Mouse (Mus musculus) G1E (cell line): ENCODE measurements around the gene Ints13. TPM values are rescaled to one million over a fixed set of nuclear protein-coding genes. Genes with fewer than 3 reads are reported as not detected.
A peak's percentile ranks its signal among the peaks of the same experiment; 100 is the strongest.

Experiments used
- ATAC-seq: 2 replicates; pipeline ENCODE4 v1.8.0; 2016; ENCODE audit warnings: mild to moderate bottlenecking; ENCODE audit not compliant: insufficient number of reproducible peaks, poor library complexity, low FRiP score, severe bottlenecking; ENCODE audit errors: extremely low read depth
- DNase-seq: peaks from one replicate; pipeline ENCODE4 v3.0.0; 2012; ENCODE audit warnings: low spot score
- H3K27me3 ChIP-seq: 2 replicates; pipeline ENCODE4 v1.6.1; 2012; ENCODE audit warnings: mild to moderate bottlenecking, low read length, inconsistent platforms; ENCODE audit not compliant: insufficient read depth
- H3K36me3 ChIP-seq: replicated peaks from 2 replicates; pipeline ENCODE3; 2012; ENCODE audit warnings: mild to moderate bottlenecking, inconsistent platforms
- H3K4me1 ChIP-seq: 2 replicates; pipeline ENCODE4 v1.6.1; 2012; ENCODE audit warnings: low read depth, low read length, inconsistent platforms, mixed read lengths; ENCODE audit not compliant: insufficient read depth
- H3K4me3 ChIP-seq: 2 replicates; pipeline ENCODE4 v1.5.1; 2012; ENCODE audit warnings: low read depth, mild to moderate bottlenecking, inconsistent platforms, low read length, moderate library complexity, mixed read lengths
- H3K9me3 ChIP-seq: replicated peaks from 2 replicates; pipeline ENCODE4 v1.6.1; 2012; ENCODE audit warnings: inconsistent platforms
- CTCF ChIP-seq: IDR thresholded peaks from 2 replicates; pipeline ENCODE4 v1.5.1; 2012; ENCODE audit warnings: low read depth, low read length, inconsistent platforms, mixed read lengths
- GATA1 ChIP-seq: IDR thresholded peaks from 2 replicates; pipeline ENCODE4 v1.6.1; 2012; ENCODE audit warnings: borderline replicate concordance, low read length, inconsistent platforms, mixed read lengths
- GATA2 ChIP-seq: IDR thresholded peaks from 2 replicates; pipeline ENCODE4 v1.6.1; 2012; ENCODE audit warnings: low read depth, low read length, inconsistent platforms, borderline replicate concordance
- POLR2AphosphoS5 ChIP-seq: IDR thresholded peaks from 2 replicates; pipeline ENCODE4 v1.6.1; 2012; ENCODE audit warnings: low read depth, low read length, inconsistent platforms; ENCODE audit not compliant: insufficient replicate concordance
- TAL1 ChIP-seq: conservative IDR thresholded peaks from 2 replicates; pipeline ENCODE4 v1.6.1; 2012; ENCODE audit warnings: low read depth, low read length, inconsistent platforms, mixed read lengths
- polyA plus RNA-seq: library from polyadenylated mRNA; stranded (reverse); fragments of >175 nt; gene quantifications from 2 replicates; pipeline ENCODE4 v1.2.3, GENCODE M21; 2012
- total RNA-seq, 2 experiments: library from RNA; stranded (forward) in 1 of 2; stranded (reverse) in 1 of 2; fragments of 200-1000 nt in 1 of 2; fragments of >200 nt in 1 of 2; fragmentation: Nextera tagmentation in 1 of 2; gene quantifications; 2 replicates each; pipeline ENCODE4 v1.2.3; 2014 to 2017

Gene Ints13
- total and polyA plus RNA-seq, 3 experiments, result 24.4 to 137 (median 117) TPM

GRCm38 (mm10) chr6:146504459-146504858 is 73.2 kb downstream of the Ints13 start:
- Histone ChIP-seq H3K4me3 (no peak overlapping the region; the same call in 1 of the 2 replicates), H3K36me3 (peaks cover 3% of the 10 kb centered on the region), H3K27me3 (no peaks in the 10 kb centered on the region), H3K4me1 (peaks cover 66% of the 10 kb centered on the region), H3K9me3 (no peaks in the 10 kb centered on the region)
- no peak for DNase-seq
- ATAC-seq, result no peak
- TF ChIP-seq TAL1 (no peak), GATA1 (no peak), CTCF (no peak), GATA2 (no peak), POLR2AphosphoS5 (no peak)

- Histone ChIP-seq H3K4me1 (peaks cover 58% of the 10 kb centered on the region), H3K27me3 (no peaks in the 10 kb centered on the region), H3K9me3 (no peaks in the 10 kb centered on the region), H3K4me3 (peak overlapping the region; percentile 94; the same call in 1 of the 2 replicates), H3K36me3 (peaks cover 5% of the 10 kb centered on the region)
- ATAC-seq (no peak), DNase-seq (no peak)
- TF ChIP-seq POLR2AphosphoS5, result no peak
- TF ChIP-seq CTCF, result no peak
- TF ChIP-seq TAL1, result no peak
- no peak for TF ChIP-seq GATA2
- TF ChIP-seq GATA1, result no peak
Observed at GRCm38 (mm10) chr6:146502856-146503255, 74.8 kb downstream of the Ints13 start.

DNA sequence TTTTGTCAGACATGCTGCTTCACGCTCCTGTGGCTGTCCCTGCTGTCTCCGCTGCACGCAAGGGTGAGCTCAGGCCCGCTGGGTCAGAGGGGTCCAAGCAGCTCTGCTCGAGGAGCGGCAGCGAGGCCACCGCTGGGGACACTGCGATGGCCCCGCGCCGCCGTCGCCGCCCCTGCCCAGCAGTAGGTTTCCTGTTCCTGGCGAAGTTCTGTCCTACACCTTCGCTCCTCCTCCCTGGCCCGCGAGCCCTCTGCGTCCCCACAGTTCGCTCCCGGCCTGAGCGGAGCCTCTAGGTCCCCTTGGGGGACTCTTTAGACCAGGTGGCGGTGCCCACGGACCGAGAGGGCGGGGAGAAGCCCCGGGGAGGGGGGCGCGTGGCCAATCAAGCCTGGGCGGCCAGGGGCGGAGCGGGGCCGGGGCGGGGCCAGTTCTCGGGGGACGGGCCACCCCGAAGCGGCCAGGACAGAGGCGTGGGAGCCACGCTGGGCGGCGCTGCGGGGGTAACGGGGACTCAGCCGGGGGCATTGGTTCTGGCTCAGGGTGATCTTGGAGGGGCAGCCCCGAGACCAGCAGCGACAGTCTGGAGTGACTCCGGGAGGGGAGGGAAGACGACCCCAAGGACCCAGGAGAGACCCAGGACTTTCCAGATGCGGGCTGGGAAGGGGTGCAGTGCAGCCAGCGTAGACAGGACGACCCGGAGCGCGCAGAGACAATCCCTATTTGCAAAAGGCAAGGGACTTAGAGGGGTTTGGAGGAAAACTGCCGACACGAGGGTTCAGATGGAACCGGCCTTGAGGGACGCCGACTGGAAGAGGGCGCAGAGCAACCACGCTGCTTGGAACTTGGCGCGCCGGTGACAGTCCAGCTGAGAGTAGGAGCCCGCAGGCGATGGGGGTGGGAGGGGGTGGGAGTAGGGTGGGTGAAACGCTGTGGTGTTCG is 75.5 kb downstream of the Ints13 start, which contains the start of gene Itpr2:
Gene Itpr2, minus strand, starts transcription at position 358 of the 939 bp plus-strand sequence.
- peak; percentile 65 for ATAC-seq
- Histone ChIP-seq H3K4me1 (peaks cover 51% of the 10 kb centered on the region), H3K36me3 (peaks cover 5% of the 10 kb centered on the region), H3K27me3 (no peaks in the 10 kb centered on the region), H3K9me3 (no peaks in the 10 kb centered on the region), H3K4me3 (peak within 1 kb of the TSS; percentile 94)
- TF ChIP-seq GATA2 (no peak), CTCF (no peak), TAL1 (no peak), POLR2AphosphoS5 (no peak), GATA1 (no peak)
- peak; percentile 96 for DNase-seq

DNA sequence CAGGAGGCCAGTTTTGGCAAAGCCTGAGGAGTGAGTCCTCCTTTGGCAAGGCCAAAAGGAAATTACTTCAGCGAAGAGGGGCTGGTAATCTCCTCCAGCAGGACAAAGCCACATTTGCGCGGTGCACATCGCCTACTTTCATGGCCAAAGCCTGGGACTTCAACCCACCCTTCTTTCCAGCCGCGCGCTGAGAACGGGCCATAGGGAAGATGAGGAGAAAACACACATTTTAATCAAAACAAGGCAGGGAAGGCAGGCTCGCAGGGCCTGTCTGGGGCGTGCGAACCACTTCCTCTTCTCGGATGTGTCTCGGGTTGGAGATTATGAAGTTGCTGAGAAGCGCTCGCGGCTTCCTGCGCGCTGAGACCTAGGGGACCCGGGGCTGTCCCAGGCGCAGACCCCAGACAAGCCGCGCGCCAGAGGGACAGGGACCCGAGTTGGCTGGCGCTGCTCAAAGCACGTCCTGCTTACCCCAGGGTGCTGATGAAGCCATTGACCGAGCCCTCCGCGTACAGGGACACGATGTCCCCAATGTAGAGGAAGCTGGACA is 76.2 kb downstream of the Ints13 start:
- H3K4me3 ChIP-seq, result peak overlapping the region; percentile 94
- ATAC-seq, result peak; percentile 56
- peak; percentile 65 for DNase-seq
- peaks cover 46% of the 10 kb centered on the region for H3K4me1 ChIP-seq
- H3K9me3 ChIP-seq, result no peaks in the 10 kb centered on the region
- H3K36me3 ChIP-seq, result peaks cover 5% of the 10 kb centered on the region
- H3K27me3 ChIP-seq, result no peaks in the 10 kb centered on the region
- no peak for TF ChIP-seq TAL1
- TF ChIP-seq GATA1, result no peak
- no peak for TF ChIP-seq POLR2AphosphoS5
- no peak for TF ChIP-seq CTCF
- TF ChIP-seq GATA2, result no peak

DNA sequence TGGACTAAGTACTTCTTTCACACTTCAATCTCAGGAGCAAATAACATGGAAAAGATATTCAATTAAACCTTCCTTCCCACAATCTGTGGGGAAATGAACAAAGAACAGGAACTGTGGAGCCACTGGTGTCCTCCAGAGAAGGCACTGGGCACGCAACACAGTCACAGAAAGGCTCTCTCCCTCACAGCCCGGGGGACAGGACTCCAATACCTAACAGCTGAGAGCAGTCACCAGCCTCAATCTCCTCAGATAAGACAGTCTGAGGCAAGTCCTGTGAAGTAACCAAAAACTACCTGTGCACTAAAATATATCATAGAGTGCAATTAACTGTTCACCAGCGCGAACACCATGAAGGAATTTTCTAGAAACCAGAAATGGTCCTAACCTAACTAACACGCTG is 76.9 kb downstream of the Ints13 start:
- H3K9me3 ChIP-seq, result no peaks in the 10 kb centered on the region
- ATAC-seq (no peak), DNase-seq (no peak)
- H3K27me3 ChIP-seq, result no peaks in the 10 kb centered on the region
- peak overlapping the region; percentile 94; the same call in 1 of the 2 replicates for H3K4me3 ChIP-seq
- no peak for TF ChIP-seq TAL1
- no peak for TF ChIP-seq CTCF
- no peak for TF ChIP-seq POLR2AphosphoS5
- TF ChIP-seq GATA1, result no peak
- TF ChIP-seq GATA2, result no peak
- H3K4me1 ChIP-seq, result peaks cover 41% of the 10 kb centered on the region
- peaks cover 5% of the 10 kb centered on the region for H3K36me3 ChIP-seq

GRCm38 (mm10) chr6:146500206-146500605 is 77.4 kb downstream of the Ints13 start:
- no peak for TF ChIP-seq TAL1
- no peak for TF ChIP-seq GATA2
- Histone ChIP-seq H3K4me1 (peaks cover 43% of the 10 kb centered on the region), H3K4me3 (no peak overlapping the region), H3K9me3 (no peaks in the 10 kb centered on the region), H3K27me3 (no peaks in the 10 kb centered on the region), H3K36me3 (peaks cover 5% of the 10 kb centered on the region)
- DNase-seq (no peak), ATAC-seq (no peak)

Other genes starting within 250 kb of the Ints13 start
- gene Itpr2, start 75.6 kb downstream of the Ints13 start, total RNA-seq (2014; fragmentation: Nextera tagmentation), result 37.6 and 42.5 TPM in 2 replicates
- gene Itpr2, start 75.6 kb downstream of the Ints13 start, total RNA-seq (2017), result 44.1 and 46.0 TPM in 2 replicates
- gene Itpr2, start 75.6 kb downstream of the Ints13 start, polyA plus RNA-seq, result 2.3 and 2.6 TPM in 2 replicates
- gene Fgfr1op2, start 632 bp downstream of the Ints13 start, total RNA-seq (2014; fragmentation: Nextera tagmentation), result 175 and 189 TPM in 2 replicates
- gene Fgfr1op2, start 632 bp downstream of the Ints13 start, total RNA-seq (2017), result 113 and 130 TPM in 2 replicates
- gene Fgfr1op2, start 632 bp downstream of the Ints13 start, polyA plus RNA-seq, result 70.6 and 75.0 TPM in 2 replicates
- gene Med21, start 64.7 kb upstream of the Ints13 start, total RNA-seq (2014; fragmentation: Nextera tagmentation), result 65.7 and 70.0 TPM in 2 replicates
- 99.1 and 123 TPM in 2 replicates for gene Med21, start 64.7 kb upstream of the Ints13 start, total RNA-seq (2017)
- 4.7 and 5.7 TPM in 2 replicates for gene Med21, start 64.7 kb upstream of the Ints13 start, polyA plus RNA-seq
- 27.8 and 31.4 TPM in 2 replicates for gene Tm7sf3, start 65.0 kb upstream of the Ints13 start, total RNA-seq (2014; fragmentation: Nextera tagmentation)
- gene Tm7sf3, start 65.0 kb upstream of the Ints13 start, total RNA-seq (2017), result 25.0 and 26.6 TPM in 2 replicates
- gene Tm7sf3, start 65.0 kb upstream of the Ints13 start, polyA plus RNA-seq, result 17.5 and 24.7 TPM in 2 replicates
- gene Stk38l, start 147.2 kb upstream of the Ints13 start, total RNA-seq (2014; fragmentation: Nextera tagmentation), result 4.4 and 9.4 TPM in 2 replicates
- 4.2 and 4.3 TPM in 2 replicates for gene Stk38l, start 147.2 kb upstream of the Ints13 start, total RNA-seq (2017)
- gene Stk38l, start 147.2 kb upstream of the Ints13 start, polyA plus RNA-seq, result 0.51 and 0.67 TPM in 2 replicates
- not detected in 2 replicates for gene Arntl2, start 218.2 kb upstream of the Ints13 start, total RNA-seq (2014; fragmentation: Nextera tagmentation)
- not detected in 2 replicates for gene Arntl2, start 218.2 kb upstream of the Ints13 start, total RNA-seq (2017)
- gene Arntl2, start 218.2 kb upstream of the Ints13 start, polyA plus RNA-seq, result not detected in 2 replicates